Mouse (Mus musculus): ENCODE results near the gene Spz1. TPM values are rescaled to one million over a fixed set of nuclear protein-coding genes. Genes with fewer than 3 reads are reported as not detected.

The Spz1 gene
- not detected in 2 replicates for polyA plus RNA-seq (2012; rRNA removed)

DNA sequence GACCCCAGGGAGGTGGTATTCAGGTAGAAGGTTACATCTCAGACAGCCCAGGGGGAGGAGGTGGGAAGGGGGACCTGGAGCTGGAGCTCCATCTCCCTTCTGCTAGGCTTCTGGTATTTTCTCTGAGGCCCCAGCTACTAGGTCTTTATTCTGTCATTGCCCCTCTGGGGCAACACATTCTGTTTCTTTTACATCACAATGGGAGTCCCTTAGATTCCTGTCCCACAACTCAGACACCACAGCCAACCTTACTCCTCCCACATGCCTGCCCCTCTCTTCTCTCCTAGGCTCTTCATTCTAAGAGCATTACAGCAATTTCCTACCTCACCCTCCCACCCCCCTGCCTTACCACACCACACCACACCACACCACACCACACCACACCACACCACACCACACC lies at the start of gene Spz1:
TSS of gene Spz1 (minus strand) at position 101 of the 400 bp plus-strand sequence.

GRCm38 (mm10) chr13:92610311-92611221 lies 34.6 kb upstream of the Spz1 start, which contains the start of gene Serinc5:
Serinc5 (plus strand) TSS chr13:92611091.

GRCm38 (mm10) chr13:92530721-92531211 lies 45.2 kb downstream of the Spz1 start, which contains the start of gene Zfyve16:
Zfyve16 (minus strand) TSS chr13:92530868.

Other genes starting within 250 kb of the Spz1 start
- gene Dhfr, start 221.4 kb downstream of the Spz1 start, polyA plus RNA-seq (2012; rRNA removed), result 13.8 and 19.6 TPM in 2 replicates
- gene Msh3, start 221.2 kb downstream of the Spz1 start, polyA plus RNA-seq (2012; rRNA removed), result 32.8 and 37.8 TPM in 2 replicates
- gene Ankrd34b, start 150.3 kb downstream of the Spz1 start, polyA plus RNA-seq (2012; rRNA removed), result 0.16 and 0.20 TPM in 2 replicates
- gene Fam151b, start 92.2 kb downstream of the Spz1 start, polyA plus RNA-seq (2012; rRNA removed), result 2.6 and 3.2 TPM in 2 replicates
- 11.1 and 16.8 TPM in 2 replicates for gene Zfyve16, start 45.3 kb downstream of the Spz1 start, polyA plus RNA-seq (2012; rRNA removed)
- gene Serinc5, start 34.9 kb upstream of the Spz1 start, polyA plus RNA-seq (2012; rRNA removed), result 14.4 and 17.9 TPM in 2 replicates
- gene Thbs4, start 218.6 kb upstream of the Spz1 start, polyA plus RNA-seq (2012; rRNA removed), result 3.8 and 4.7 TPM in 2 replicates